Mouse (Mus musculus) limb, embryonic 14.5 days (tissue): ENCODE measurements around the gene Mlana. TPM values are rescaled to one million over a fixed set of nuclear protein-coding genes. Genes with fewer than 3 reads are reported as not detected.

Source experiments
- ATAC-seq: fragments of 200-750 bp; cut with Nextera tagmentation; 2 replicates; pipeline ENCODE4 v1.8.0; 2017; ENCODE audit warnings: low read depth, moderate number of reproducible peaks, moderate TSS enrichment; ENCODE audit not compliant: low FRiP score
- DNase-seq: peaks from one replicate; pipeline ENCODE4 v3.0.0-alpha.2; 2015; ENCODE audit warnings: low spot score
- H3K27ac ChIP-seq: fragments of 300-500 bp; sonication (generic); replicated peaks from 2 replicates; pipeline ENCODE4 v1.5.1; 2014; ENCODE audit warnings: low read depth, mild to moderate bottlenecking, low read length, moderate library complexity, mixed read lengths
- H3K27me3 ChIP-seq: fragments of 300-500 bp; sonication (generic); 2 replicates; pipeline ENCODE4 v1.6.1; 2014; ENCODE audit warnings: low read length, mixed read lengths; ENCODE audit not compliant: control insufficient read depth, insufficient read depth
- H3K36me3 ChIP-seq: fragments of 300-500 bp; sonication (generic); 2 replicates; pipeline ENCODE4 v1.6.1; 2014; ENCODE audit warnings: mild to moderate bottlenecking, low read length, moderate library complexity, mixed read lengths; ENCODE audit not compliant: control insufficient read depth, insufficient read depth
- H3K4me1 ChIP-seq: fragments of 300-500 bp; sonication (generic); 2 replicates; pipeline ENCODE4 v1.6.1; 2014; ENCODE audit warnings: antibody characterized with exemption, low read length, mixed read lengths; ENCODE audit not compliant: control insufficient read depth, insufficient read depth
- H3K4me2 ChIP-seq: fragments of 300-500 bp; sonication (generic); replicated peaks from 2 replicates; pipeline ENCODE4 v1.6.1; 2014; ENCODE audit warnings: low read depth, mild to moderate bottlenecking, low read length, moderate library complexity; ENCODE audit not compliant: severe bottlenecking
- H3K4me3 ChIP-seq: fragments of 300-500 bp; sonication (generic); replicated peaks from 2 replicates; pipeline ENCODE4 v1.5.1; 2014; ENCODE audit warnings: low read length
- H3K9ac ChIP-seq: fragments of 300-500 bp; sonication (generic); 2 replicates; pipeline ENCODE4 v1.6.1; 2014; ENCODE audit warnings: mild to moderate bottlenecking, low read depth, low read length, moderate library complexity; ENCODE audit not compliant: severe bottlenecking
- H3K9me3 ChIP-seq: fragments of 300-500 bp; sonication (generic); 2 replicates; pipeline ENCODE4 v1.6.1; 2016; ENCODE audit warnings: low read length; ENCODE audit not compliant: control insufficient read depth
- POLR2A ChIP-seq: fragments of 200-500 bp; IDR thresholded peaks from 2 replicates; pipeline ENCODE4 v1.8.0; 2012; ENCODE audit warnings: inconsistent platforms, mild to moderate bottlenecking, moderate library complexity, borderline replicate concordance; ENCODE audit not compliant: insufficient read depth, insufficient read length; ENCODE audit errors: extremely low read depth
- WGBS: fragments of 180-500 bp; shearing (Covaris S2); extraction: QIAGEN DNeasy Blood & Tissue Kit; methylation state at CpG from one replicate; pipeline ENCODE4 v1.1.7; 2014; 5-methylcytosine and 5-hydroxymethylcytosine counted together
- polyA plus RNA-seq, 2 experiments: library from polyadenylated mRNA; depleted of rRNA in 1 of 2; stranded (reverse) in 1 of 2; unstranded in 1 of 2; fragments of >200 nt; fragmentation: Nextera tagmentation in 1 of 2; extraction: Ambion mirVana in 1 of 2; gene quantifications; 2 replicates each; pipeline versions ENCODE4 v1.2.1 to v1.2.3; 2012 to 2014

The Mlana gene
- polyA plus RNA-seq, 2 experiments = 0.34 to 0.80 TPM

DNA sequence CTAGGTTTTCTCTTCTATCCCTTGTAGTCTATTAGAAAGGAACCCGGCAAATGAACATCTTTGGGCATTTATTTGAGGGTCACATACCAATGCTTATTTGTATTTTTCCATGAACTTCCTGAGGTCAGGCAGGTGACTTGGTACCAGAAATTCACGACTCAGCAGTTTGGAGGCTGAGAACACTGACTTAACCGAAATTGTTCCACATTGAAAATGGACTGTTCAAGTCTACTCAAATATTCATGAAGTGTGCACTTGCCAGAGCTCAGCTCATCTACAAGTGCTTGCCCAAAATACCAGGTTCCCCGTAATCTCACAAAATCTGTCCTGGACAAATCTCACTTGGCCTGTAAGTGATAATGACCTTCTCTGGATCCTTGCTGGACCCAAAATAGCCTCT is 41.6 kb upstream of the Mlana start:
- ATAC-seq (no peak), DNase-seq (no peak)
- Histone ChIP-seq H3K4me2 (no peak overlapping the region), H3K9ac (no peak overlapping the region), H3K27ac (no peak overlapping the region), H3K27me3 (no peaks in the 10 kb centered on the region), H3K4me1 (peaks cover 10% of the 10 kb centered on the region), H3K9me3 (no peaks in the 10 kb centered on the region), H3K4me3 (no peak overlapping the region), H3K36me3 (no peaks in the 10 kb centered on the region)
- 74% methylated on average over 4 of the region's 4 CpGs for WGBS
- TF ChIP-seq POLR2A = no peak

- Histone ChIP-seq H3K4me3 (no peak overlapping the region), H3K4me2 (no peak overlapping the region), H3K36me3 (no peaks in the 10 kb centered on the region), H3K27me3 (no peaks in the 10 kb centered on the region), H3K9me3 (no peaks in the 10 kb centered on the region), H3K4me1 (peaks cover 10% of the 10 kb centered on the region), H3K27ac (no peak overlapping the region), H3K9ac (no peak overlapping the region)
- no peak for TF ChIP-seq POLR2A
- WGBS = 49% methylated on average over 5 of the region's 5 CpGs
- DNase-seq (no peak), ATAC-seq (no peak)
Measured at GRCm38 (mm10) chr19:29656620-29657019, 41.0 kb upstream of the Mlana start.

- 46% methylated on average over 3 of the region's 3 CpGs for WGBS
- no peaks in the 10 kb centered on the region for H3K36me3 ChIP-seq
- no peak overlapping the region for H3K9ac ChIP-seq
- no peaks in the 10 kb centered on the region for H3K27me3 ChIP-seq
- DNase-seq = no peak
- peaks cover 10% of the 10 kb centered on the region for H3K4me1 ChIP-seq
- H3K4me3 ChIP-seq = no peak overlapping the region
- no peak for ATAC-seq
- H3K4me2 ChIP-seq = no peak overlapping the region
- H3K27ac ChIP-seq = no peak overlapping the region
- TF ChIP-seq POLR2A = no peak
- no peaks in the 10 kb centered on the region for H3K9me3 ChIP-seq
Measured at GRCm38 (mm10) chr19:29657033-29657432, 40.6 kb upstream of the Mlana start.

DNA sequence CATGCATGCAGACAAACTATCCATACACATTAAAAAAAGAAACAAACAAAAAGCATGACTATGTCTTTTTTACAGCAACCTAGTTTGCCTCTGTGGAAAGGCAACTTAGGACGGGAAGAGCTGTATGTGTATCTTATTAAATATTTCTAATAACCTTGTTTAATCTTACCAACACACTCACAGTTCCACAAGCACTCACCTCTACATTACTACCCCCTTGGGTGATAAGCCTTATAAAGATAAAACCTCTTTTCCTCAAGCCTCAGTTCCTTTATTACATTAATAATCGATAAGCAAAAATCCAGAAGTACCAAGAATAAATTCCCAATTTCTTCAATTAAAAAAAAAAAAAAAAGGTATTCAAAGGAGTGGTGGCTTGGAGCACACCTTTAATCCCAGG is 40.1 kb upstream of the Mlana start:
- no peak overlapping the region for H3K27ac ChIP-seq
- TF ChIP-seq POLR2A = no peak
- H3K9me3 ChIP-seq = no peaks in the 10 kb centered on the region
- ATAC-seq = no peak
- WGBS = 88% methylated on average over 2 of the region's 2 CpGs
- peaks cover 10% of the 10 kb centered on the region for H3K4me1 ChIP-seq
- H3K4me2 ChIP-seq = no peak overlapping the region
- H3K36me3 ChIP-seq = no peaks in the 10 kb centered on the region
- no peak for DNase-seq
- H3K4me3 ChIP-seq = no peak overlapping the region
- H3K9ac ChIP-seq = no peak overlapping the region
- no peaks in the 10 kb centered on the region for H3K27me3 ChIP-seq

DNA sequence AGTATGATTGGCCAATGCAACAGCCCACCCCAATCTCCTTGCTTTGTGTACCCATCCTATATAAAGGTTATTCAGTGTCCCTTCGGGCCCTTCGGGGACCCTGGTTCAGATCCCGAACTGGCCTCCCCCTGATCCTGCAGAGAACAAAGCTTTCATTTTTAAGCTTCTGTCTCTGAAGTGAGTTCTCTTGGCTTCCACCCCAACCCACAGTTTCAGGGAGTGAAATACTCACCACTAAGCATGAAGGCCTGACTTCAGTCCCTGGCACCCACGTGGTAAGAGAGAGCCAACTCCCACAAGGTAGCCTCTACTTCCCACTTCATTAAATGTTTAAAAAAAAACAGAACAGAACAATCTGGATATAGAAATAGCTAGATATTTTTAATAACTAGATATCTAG is 38.8 kb upstream of the Mlana start:
- Histone ChIP-seq H3K4me3 (no peak overlapping the region), H3K27ac (no peak overlapping the region), H3K4me2 (no peak overlapping the region), H3K9me3 (no peaks in the 10 kb centered on the region), H3K9ac (no peak overlapping the region), H3K4me1 (peaks cover 10% of the 10 kb centered on the region), H3K36me3 (no peaks in the 10 kb centered on the region), H3K27me3 (no peaks in the 10 kb centered on the region)
- TF ChIP-seq POLR2A = no peak
- WGBS = 86% methylated on average over 4 of the region's 4 CpGs
- ATAC-seq = no peak
- DNase-seq = no peak

- Histone ChIP-seq H3K27me3 (no peaks in the 10 kb centered on the region), H3K9ac (no peak overlapping the region), H3K27ac (no peak overlapping the region), H3K36me3 (no peaks in the 10 kb centered on the region), H3K9me3 (no peaks in the 10 kb centered on the region), H3K4me2 (no peak overlapping the region), H3K4me3 (no peak overlapping the region), H3K4me1 (peaks cover 10% of the 10 kb centered on the region)
- 51% methylated on average over 6 of the region's 6 CpGs for WGBS
- no peak for DNase-seq
- ATAC-seq = no peak
- no peak for TF ChIP-seq POLR2A
Measured at GRCm38 (mm10) chr19:29659705-29660104, 37.9 kb upstream of the Mlana start.
